Comparison of ENCODE assay signal across 10 mouse cellular contexts in genomic region chr13:83715971-83716615, GRCm38 (mm10).
DNase-seq lines count a peak whose midpoint lies in the region; ATAC-seq lines count a peak whose summit lies in the region.
"Had no signal": no experiment of that assay in that cellular context is flagged by ENCODE, and none has a peak within 500 bp of the region (broad histone marks: within the 10 kb centered on the region; RNA-seq: fewer than 3 reads in every experiment).

No protein-coding gene starts in this region.

- H3K4me3 ChIP-seq in lung, embryonic 15.5 days = no peak overlapping the region
- peak overlapping the region; percentile 11; the same call in 1 of the 2 replicates for H3K4me3 ChIP-seq in embryonic facial prominence, embryonic 11.5 days (ENCODE audit: low read depth, low read length)

- DNase-seq in lung, adult 18-20 months = no peak
- peak; percentile 24 for DNase-seq in embryonic facial prominence, embryonic 11.5 days (ENCODE audit: low spot score)
- peak; percentile 12 for DNase-seq in layer of hippocampus, adult 9-10 months (ENCODE audit: low spot score)
- peak; percentile 59 for DNase-seq in retina, embryonic 14.5 days (ENCODE audit: low spot score)
- no peak for DNase-seq in gastrocnemius, postnatal 36 days
- DNase-seq in kidney, postnatal 36 days = no peak
- no peak for DNase-seq in kidney, postnatal 10 days
- DNase-seq: heart, postnatal 36 days had no signal

- peaks cover 97% of the 10 kb centered on the region for H3K27me3 ChIP-seq in lung, embryonic 15.5 days
- H3K27me3 ChIP-seq in embryonic facial prominence, embryonic 11.5 days (ENCODE audit: control insufficient read depth, insufficient read depth, low read length) = peaks cover 57% of the 10 kb centered on the region

- no peak overlapping the region for H3K9ac ChIP-seq in lung, embryonic 15.5 days
- H3K9ac ChIP-seq in embryonic facial prominence, embryonic 11.5 days (replicated peaks; ENCODE audit: low read length) = no peak overlapping the region; the same call in 1 of the 2 replicates
- H3K9ac ChIP-seq: limb, embryonic 12.5 days had no signal

- H3K36me3 ChIP-seq in lung, embryonic 15.5 days = no peaks in the 10 kb centered on the region
- no peaks in the 10 kb centered on the region for H3K36me3 ChIP-seq in embryonic facial prominence, embryonic 11.5 days (replicated peaks; ENCODE audit: control insufficient read depth, insufficient read depth, low read depth, low read length)
- H3K36me3 ChIP-seq: limb, embryonic 12.5 days had no signal

- no peaks in the 10 kb centered on the region for H3K9me3 ChIP-seq in lung, embryonic 15.5 days
- H3K9me3 ChIP-seq in embryonic facial prominence, embryonic 11.5 days (replicated peaks; ENCODE audit: control insufficient read depth, low read length) = no peaks in the 10 kb centered on the region
- H3K9me3 ChIP-seq: limb, embryonic 12.5 days had no signal

- WGBS in lung, embryonic 15.5 days = 5% methylated on average over 27 of the region's 27 CpGs
- 4% methylated on average over 27 of the region's 27 CpGs for WGBS in embryonic facial prominence, embryonic 11.5 days

- H3K4me2 ChIP-seq in lung, embryonic 15.5 days = peak overlapping the region; percentile 6; the same call in 1 of the 2 replicates
- no peak overlapping the region for H3K4me2 ChIP-seq in embryonic facial prominence, embryonic 11.5 days (ENCODE audit: low read depth, low read length)

- ATAC-seq in lung, embryonic 15.5 days (ENCODE audit: borderline replicate concordance, extremely low read depth, low FRiP score, low TSS enrichment) = no peak
- no peak for ATAC-seq in embryonic facial prominence, embryonic 11.5 days (replicated peaks; ENCODE audit: insufficient number of reproducible peaks, low FRiP score, low TSS enrichment, low read depth)

- H3K27ac ChIP-seq in lung, embryonic 15.5 days = no peak overlapping the region
- no peak overlapping the region for H3K27ac ChIP-seq in embryonic facial prominence, embryonic 11.5 days (replicated peaks; ENCODE audit: low read depth, low read length)
- H3K27ac ChIP-seq: limb, embryonic 12.5 days had no signal

- peaks cover 8% of the 10 kb centered on the region; the same call in 1 of the 2 replicates for H3K4me1 ChIP-seq in lung, embryonic 15.5 days
- no peaks in the 10 kb centered on the region for H3K4me1 ChIP-seq in embryonic facial prominence, embryonic 11.5 days (ENCODE audit: control insufficient read depth, insufficient read depth, low read length)

- intact Hi-C loops in gastrocnemius, postnatal 36 days (cut with DNase I) = loop anchor here (10.0 kb wide), 2 partner anchors 629 to 1039 kb away; no protein-coding TSS in a partner anchor

Comparison
In these comparisons a context has a peak if more than half of its experiments do, and no peak if none do; other contexts are left out.
1. DNase-seq: peak in embryonic facial prominence, embryonic 11.5 days (single experiment), layer of hippocampus, adult 9-10 months (single experiment) and retina, embryonic 14.5 days (single experiment); none in lung, adult 18-20 months (0 of 2), gastrocnemius, postnatal 36 days (0 of 2), kidney, postnatal 36 days (0 of 2) and kidney, postnatal 10 days (single experiment).